Mouse (Mus musculus) hindbrain, postnatal 0 days (tissue): ENCODE measurements around the gene Alyref. TPM values are rescaled to one million over a fixed set of nuclear protein-coding genes. Genes with fewer than 3 reads are reported as not detected.

Source experiments
- ATAC-seq: fragments of 200-750 bp; cut with Nextera tagmentation; 2 replicates; pipeline ENCODE4 v1.8.0; 2017; ENCODE audit warnings: mild to moderate bottlenecking, moderate TSS enrichment, moderate library complexity
- DNase-seq: peaks from one replicate; pipeline ENCODE4 v3.0.0-alpha.2; 2015; ENCODE audit warnings: low spot score
- H3K27ac ChIP-seq: fragments of 300-500 bp; sonication (generic); 2 replicates; pipeline ENCODE4 v1.5.1; 2014; ENCODE audit warnings: mild to moderate bottlenecking
- H3K27me3 ChIP-seq: fragments of 300-500 bp; sonication (generic); 2 replicates; pipeline ENCODE4 v1.6.1; 2014; ENCODE audit warnings: low read length, mixed read lengths; ENCODE audit not compliant: insufficient read depth
- H3K36me3 ChIP-seq: fragments of 300-500 bp; sonication (generic); 2 replicates; pipeline ENCODE4 v1.6.1; 2014; ENCODE audit warnings: low read length, mixed read lengths; ENCODE audit not compliant: insufficient read depth
- H3K4me1 ChIP-seq: fragments of 300-500 bp; sonication (generic); 2 replicates; pipeline ENCODE4 v1.6.1; 2014; ENCODE audit warnings: antibody characterized with exemption, low read length, mixed read lengths; ENCODE audit not compliant: insufficient read depth
- H3K4me2 ChIP-seq: fragments of 300-500 bp; sonication (generic); 2 replicates; pipeline ENCODE4 v1.6.1; 2014; ENCODE audit warnings: low read depth, mild to moderate bottlenecking, low read length, moderate library complexity, mixed read lengths
- H3K4me3 ChIP-seq: fragments of 300-500 bp; sonication (generic); 2 replicates; pipeline ENCODE4 v1.5.1; 2014; ENCODE audit warnings: low read length
- H3K9ac ChIP-seq: fragments of 300-500 bp; sonication (generic); replicated peaks from 2 replicates; pipeline ENCODE4 v1.6.1; 2014; ENCODE audit warnings: mild to moderate bottlenecking, low read length, moderate library complexity, mixed read lengths
- H3K9me3 ChIP-seq: fragments of 300-500 bp; sonication (generic); 2 replicates; pipeline ENCODE4 v1.6.1; 2016; ENCODE audit warnings: low read length, mixed read lengths
- CTCF ChIP-seq: IDR thresholded peaks from 2 replicates; pipeline ENCODE4 v1.5.1; 2016; ENCODE audit warnings: antibody characterized with exemption, control low read depth, low read depth
- WGBS: fragments of 180-500 bp; shearing (Covaris S2); extraction: QIAGEN DNeasy Blood & Tissue Kit; methylation state at CpG from one replicate; pipeline ENCODE4 v1.1.7; 2014; 5-methylcytosine and 5-hydroxymethylcytosine counted together
- polyA plus RNA-seq: library from polyadenylated mRNA; unstranded; fragments of >200 nt; fragmentation: Nextera tagmentation; extraction: Ambion mirVana; gene quantifications from 2 replicates; pipeline ENCODE4 v1.2.1, GENCODE M21; 2015
- total RNA-seq: library from RNA; depleted of rRNA; stranded (reverse); fragments of >200 nt; gene quantifications from 2 replicates; pipeline ENCODE4 v1.2.3, GENCODE M21; 2014

Alyref gene
- total and polyA plus RNA-seq, 2 experiments from 2014 or later, result 95.2 to 185 TPM

DNA sequence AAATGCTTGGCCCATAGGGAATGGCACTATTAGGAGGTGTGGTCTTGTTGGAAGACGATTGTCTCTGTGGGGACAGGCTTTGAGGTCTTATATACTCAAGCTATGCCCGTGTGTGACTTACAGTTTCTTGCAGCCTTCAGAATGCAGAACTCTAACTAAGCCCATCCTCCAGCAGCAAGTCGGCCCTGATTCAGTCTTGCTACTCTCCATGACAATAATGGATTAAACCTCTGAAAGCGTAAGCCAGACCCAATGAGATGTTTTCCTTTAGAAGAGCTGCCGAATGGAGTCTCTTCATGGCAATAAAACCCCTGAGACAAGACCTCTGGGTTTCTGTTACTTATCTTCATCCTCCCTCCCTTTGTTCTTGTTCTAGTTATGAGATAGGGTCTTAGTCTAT, 36.6 kb upstream of the Alyref start:
- H3K36me3 ChIP-seq, result no peaks in the 10 kb centered on the region
- H3K9ac ChIP-seq, result no peak overlapping the region
- no peak overlapping the region for H3K4me2 ChIP-seq
- WGBS, result 88% methylated on average over 5 of the region's 5 CpGs
- H3K4me3 ChIP-seq, result no peak overlapping the region
- peaks cover 17% of the 10 kb centered on the region for H3K4me1 ChIP-seq
- no peaks in the 10 kb centered on the region for H3K27me3 ChIP-seq
- H3K27ac ChIP-seq, result no peak overlapping the region
- no peaks in the 10 kb centered on the region for H3K9me3 ChIP-seq
- no peak for DNase-seq
- no peak for ATAC-seq
- TF ChIP-seq CTCF, result no peak

DNA sequence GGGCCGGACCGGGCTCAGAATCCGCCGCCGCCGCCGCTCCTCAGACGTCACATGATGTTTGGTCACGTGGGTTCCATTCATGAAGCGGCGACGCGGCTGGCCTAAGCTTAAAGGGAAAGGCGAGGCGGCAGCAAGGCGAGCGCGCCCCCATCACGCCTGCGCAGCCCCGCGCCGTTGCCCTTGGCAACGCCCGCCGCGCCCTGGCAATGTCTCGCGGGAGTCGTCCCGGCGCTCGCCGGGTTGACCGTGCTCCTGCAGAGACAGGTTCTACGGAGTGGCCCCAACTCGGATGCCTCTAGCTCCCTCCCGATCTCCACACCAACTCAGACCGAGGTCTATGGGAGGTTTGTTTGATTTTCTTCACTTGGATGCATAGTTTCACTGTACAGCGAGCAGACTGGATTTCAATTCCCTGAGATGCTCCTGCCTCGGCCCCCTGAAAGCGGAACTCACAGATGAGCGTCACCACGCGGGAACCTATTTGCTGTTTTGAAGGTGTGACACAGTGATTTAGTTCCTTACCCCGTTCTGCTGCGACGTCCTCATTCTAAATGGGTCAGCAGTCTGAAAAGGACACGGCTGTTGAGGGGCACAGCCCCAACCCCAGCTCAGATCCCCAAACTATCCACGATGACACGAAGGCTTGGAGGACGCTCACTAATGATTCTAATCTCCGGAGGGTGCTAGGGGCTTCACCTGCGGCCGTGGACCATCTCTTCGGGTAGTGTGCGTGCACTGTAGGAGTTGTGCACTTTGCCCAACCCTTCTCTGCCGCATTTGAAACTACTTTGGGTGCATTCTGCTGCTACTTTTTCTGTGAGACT, 35.6 kb upstream of the Alyref start, which contains the start of gene Mafg:
Gene Mafg, minus strand, starts transcription at position 81 of the 824 bp plus-strand sequence.
- Histone ChIP-seq H3K4me2 (peak within 1 kb of the TSS; percentile 96), H3K27me3 (no peaks in the 10 kb centered on the region), H3K4me3 (peak within 1 kb of the TSS; percentile 92), H3K27ac (peak within 1 kb of the TSS; percentile 88), H3K9ac (peak within 1 kb of the TSS; percentile 88), H3K36me3 (no peaks in the 10 kb centered on the region), H3K9me3 (no peaks in the 10 kb centered on the region), H3K4me1 (peaks cover 17% of the 10 kb centered on the region)
- DNase-seq (peak; percentile 98), ATAC-seq (peak; percentile 94)
- WGBS, result 12% methylated on average over 58 of the region's 58 CpGs
- no peak for TF ChIP-seq CTCF

DNA sequence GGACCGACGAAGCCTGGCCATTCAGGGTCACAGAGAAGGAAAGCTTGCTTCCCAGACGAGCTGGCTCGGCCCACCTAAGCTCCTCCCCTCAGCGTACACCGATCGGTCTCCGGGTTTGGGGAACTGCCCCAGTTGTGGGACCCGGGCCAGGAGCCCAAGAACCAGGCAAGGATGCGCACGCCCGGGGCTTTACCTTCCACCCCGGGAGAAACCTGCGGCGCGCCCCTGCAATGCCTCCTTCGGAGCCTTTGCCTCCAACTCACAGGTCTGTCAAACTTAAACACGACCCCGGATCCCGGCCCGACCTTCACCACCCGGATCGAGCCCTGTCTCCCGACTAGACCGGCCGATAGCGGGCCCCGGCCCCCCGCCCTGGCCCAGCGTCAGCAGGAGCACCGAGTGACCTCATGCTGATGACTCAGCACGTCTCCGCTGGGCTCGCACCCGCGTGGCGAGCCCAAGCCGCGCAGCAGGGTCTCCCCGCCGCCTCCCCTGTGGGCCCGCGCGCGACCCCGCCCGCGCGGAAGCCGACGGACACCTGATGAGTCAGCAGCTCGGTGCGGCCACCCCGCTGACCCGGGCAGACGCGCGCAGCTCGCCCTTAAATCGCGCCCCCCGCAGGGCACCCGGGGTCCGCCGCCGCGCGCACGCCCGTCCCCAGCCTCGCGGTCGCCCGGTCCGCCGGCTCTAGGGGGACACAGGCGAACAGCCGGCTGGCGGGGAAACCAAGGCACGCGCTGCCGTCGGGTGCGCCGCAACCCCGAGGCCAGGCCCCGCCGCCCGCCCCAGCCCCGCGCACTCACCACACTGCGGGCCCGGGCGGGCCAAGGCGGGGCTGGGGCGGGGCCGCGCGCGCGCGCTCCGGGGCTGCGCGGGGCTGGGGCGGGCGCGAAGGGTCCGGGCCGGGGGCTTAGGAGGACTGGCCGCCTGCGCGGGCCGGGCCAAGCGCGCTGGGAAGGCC, 34.7 kb upstream of the Alyref start:
- Histone ChIP-seq H3K4me2 (peak overlapping the region; percentile 96), H3K27ac (peak overlapping the region; percentile 88), H3K4me1 (peaks cover 17% of the 10 kb centered on the region), H3K9ac (peak overlapping the region; percentile 88), H3K9me3 (no peaks in the 10 kb centered on the region), H3K4me3 (peak overlapping the region; percentile 92), H3K36me3 (no peaks in the 10 kb centered on the region), H3K27me3 (no peaks in the 10 kb centered on the region)
- ATAC-seq (peak; percentile 76), DNase-seq (peak; percentile 68)
- WGBS, result under 1% methylated on average over 103 of the region's 116 CpGs
- TF ChIP-seq CTCF, result no peak

DNA sequence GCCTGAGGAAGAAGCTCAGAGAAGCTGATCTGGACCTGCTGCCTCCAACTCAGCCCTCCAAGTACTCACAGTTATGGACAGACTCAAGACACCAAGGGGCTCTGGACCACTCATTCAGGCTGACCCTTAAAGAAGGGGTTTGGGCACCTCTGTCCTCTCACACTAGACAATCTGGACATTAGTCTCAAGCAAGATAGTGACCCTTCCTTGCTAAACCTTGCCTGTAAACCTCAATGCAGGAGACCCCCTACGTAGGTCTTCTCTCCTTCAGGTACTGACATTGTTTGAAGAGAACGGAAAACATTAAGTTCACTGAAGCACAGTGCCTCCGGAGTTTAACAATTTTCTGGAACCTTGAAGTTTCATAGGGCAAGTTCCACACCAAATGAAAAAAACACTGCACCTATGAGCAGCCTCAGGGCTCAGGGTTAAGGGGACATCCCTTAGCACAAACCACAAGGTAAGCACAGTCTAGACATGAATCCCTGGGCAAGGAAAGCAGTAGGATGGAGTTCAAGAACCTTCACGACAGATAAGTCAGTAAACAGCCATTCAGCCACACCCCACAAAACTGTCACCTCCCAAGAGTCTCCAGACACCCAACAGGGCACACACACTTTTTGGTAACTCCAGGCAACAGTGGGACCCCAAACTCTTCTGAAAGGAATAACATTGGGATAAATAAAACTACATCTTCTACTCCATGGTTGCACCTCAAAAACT, 33.7 kb upstream of the Alyref start:
- Histone ChIP-seq H3K27me3 (no peaks in the 10 kb centered on the region), H3K4me1 (peaks cover 17% of the 10 kb centered on the region), H3K4me2 (peak overlapping the region; percentile 96), H3K9ac (peak overlapping the region; percentile 88), H3K36me3 (0 out of 2 replicates have a peak, but pooled peaks cover 4% of the 10 kb centered on the region), H3K27ac (peak overlapping the region; percentile 88), H3K4me3 (peak overlapping the region; percentile 92), H3K9me3 (no peaks in the 10 kb centered on the region)
- ATAC-seq, result no peak
- WGBS, result 62% methylated on average over 4 of the region's 4 CpGs
- DNase-seq, result no peak
- no peak for TF ChIP-seq CTCF

DNA sequence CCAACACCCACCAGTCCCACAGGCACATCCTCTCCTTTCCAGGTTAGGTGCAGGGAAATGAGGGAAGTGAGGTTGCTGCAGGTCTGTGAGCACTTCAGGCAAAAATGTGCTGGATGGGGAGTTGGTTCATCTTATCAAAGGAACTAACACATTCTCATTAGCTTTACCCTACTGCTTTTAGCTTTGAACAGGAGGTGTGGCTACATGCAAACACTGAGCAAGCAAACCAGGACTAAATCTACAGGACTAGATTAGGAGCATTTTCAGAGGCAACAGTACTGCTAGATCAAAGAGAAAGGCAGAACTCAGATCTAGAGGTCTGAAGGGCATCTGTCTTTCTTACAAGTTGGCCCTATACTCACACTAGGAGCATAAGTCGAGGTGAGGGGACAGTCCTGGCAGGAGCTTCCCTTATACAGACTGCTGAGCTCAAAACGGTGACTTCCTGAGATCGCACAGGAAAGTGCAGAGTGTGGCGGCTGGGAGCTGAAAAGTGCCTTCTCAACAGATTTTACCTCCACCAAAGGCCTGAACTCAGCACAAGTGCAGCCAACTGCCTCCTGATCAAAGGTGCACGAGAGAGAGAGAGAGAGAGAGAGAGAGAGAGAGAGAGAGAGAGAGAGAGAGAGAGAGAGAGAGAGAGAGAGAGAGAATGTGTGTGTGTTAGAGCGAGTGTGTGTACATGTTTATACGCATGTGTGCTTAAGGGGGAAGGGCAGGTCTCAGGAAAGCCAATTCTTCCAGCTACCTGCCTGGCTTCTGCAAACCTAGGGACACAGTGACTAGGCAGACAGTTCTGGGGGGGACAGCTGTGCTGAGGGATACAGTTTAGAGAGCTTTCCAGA, 32.9 kb upstream of the Alyref start:
- Histone ChIP-seq H3K27ac (peak overlapping the region; percentile 41), H3K4me1 (peaks cover 17% of the 10 kb centered on the region), H3K36me3 (0 out of 2 replicates have a peak, but pooled peaks cover 5% of the 10 kb centered on the region), H3K27me3 (no peaks in the 10 kb centered on the region), H3K9ac (no peak overlapping the region; the same call in 1 of the 2 replicates), H3K9me3 (no peaks in the 10 kb centered on the region), H3K4me2 (peak overlapping the region; percentile 96), H3K4me3 (no peak overlapping the region)
- DNase-seq (no peak), ATAC-seq (no peak)
- TF ChIP-seq CTCF, result no peak
- WGBS, result 48% methylated on average over 6 of the region's 7 CpGs
